8 mouse cellular contexts compared by ENCODE assay signal in the genomic region with DNA sequence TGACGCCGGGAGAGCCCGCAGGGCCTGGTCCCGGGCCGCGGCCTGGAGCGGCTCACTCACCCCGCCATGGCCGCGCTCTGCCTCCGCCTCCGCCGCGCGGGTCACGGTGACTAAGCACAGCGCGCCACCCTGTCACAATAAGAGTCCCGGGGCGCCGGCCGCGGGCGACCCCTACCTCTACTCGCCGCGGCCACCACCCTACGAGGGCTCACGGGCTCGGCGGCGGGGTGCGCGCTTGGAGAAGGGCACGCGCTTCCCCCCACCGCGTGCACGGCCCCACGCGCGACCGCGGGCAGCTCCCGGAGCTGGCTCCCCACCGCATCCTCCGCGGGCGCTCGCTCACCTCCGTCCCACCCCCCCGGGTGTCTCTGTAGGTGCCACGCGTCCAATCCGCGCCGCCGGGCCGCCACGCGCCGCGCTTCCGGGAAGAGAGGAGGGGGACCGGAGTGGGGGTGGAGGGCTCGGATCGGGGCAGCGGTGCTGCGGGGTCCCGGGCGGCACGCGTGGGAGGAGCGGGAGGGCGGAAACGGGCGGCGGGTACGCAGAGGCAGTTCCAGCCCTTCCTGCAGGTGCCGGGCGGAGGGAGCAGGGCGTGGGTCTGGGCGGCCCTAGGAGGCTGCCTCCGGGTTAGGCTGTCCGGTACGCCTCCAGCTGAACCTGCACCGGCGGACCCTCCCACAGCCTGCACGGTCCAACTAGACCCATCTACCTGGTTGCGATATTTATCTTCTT. TPM values are rescaled to one million over a fixed set of nuclear protein-coding genes. Genes with fewer than 3 reads are reported as not detected.
DNase-seq lines count a peak whose midpoint lies in the region; ATAC-seq and TF ChIP-seq lines count a peak whose summit lies in the region.

TSS of gene Keap1 (minus strand) at position 629 of the 732 bp plus-strand sequence.

- H3ac ChIP-seq in myocyte (ENCODE audit: control insufficient read depth, insufficient read length), result peak within 1 kb of the TSS; percentile 40

- no peaks in the 10 kb centered on the region for H3K9me3 ChIP-seq in embryonic facial prominence, embryonic 15.5 days (replicated peaks)
- H3K9me3 ChIP-seq in kidney, embryonic 14.5 days (ENCODE audit: control insufficient read depth, low read length), result peaks cover 3% of the 10 kb centered on the region; the same call in 1 of the 2 replicates

- DNase-seq in 3T3-L1 (ENCODE audit: low read depth, low spot score), result peak; percentile 55
- peak; percentile 50 to 71 for DNase-seq in adrenal gland, postnatal 4 days (ENCODE audit: low spot score in 2 of 2)
- DNase-seq in heart, adult 9 months (ENCODE audit: low spot score in 2 of 2), result peak; percentile 83 to 88
- DNase-seq in liver, adult 2 months (ENCODE audit: extremely low read depth, low read depth, low spot score), result no peak
- DNase-seq in spleen, postnatal 4 days (ENCODE audit: low spot score in 2 of 2), result peak; percentile 86 to 95

- peaks cover 26% of the 10 kb centered on the region for H3K4me1 ChIP-seq in embryonic facial prominence, embryonic 15.5 days
- H3K4me1 ChIP-seq in kidney, embryonic 14.5 days (ENCODE audit: control insufficient read depth, insufficient read depth, low read length), result peaks cover 17% of the 10 kb centered on the region
- peaks cover 18% of the 10 kb centered on the region for H3K4me1 ChIP-seq in liver, adult 2 months (ENCODE audit: control insufficient read depth, insufficient read depth, low read length)

- H3K36me3 ChIP-seq in embryonic facial prominence, embryonic 15.5 days, result peaks cover 25% of the 10 kb centered on the region
- peaks cover 16% of the 10 kb centered on the region for H3K36me3 ChIP-seq in kidney, embryonic 14.5 days (ENCODE audit: control insufficient read depth, insufficient read depth, low read length)
- H3K36me3 ChIP-seq in liver, adult 2 months (ENCODE audit: control insufficient read depth, insufficient read depth, low read length), result peaks cover 2% of the 10 kb centered on the region; the same call in 1 of the 2 replicates
- H3K36me3 ChIP-seq in myocyte (ENCODE audit: control insufficient read depth, insufficient read depth), result no peaks in the 10 kb centered on the region

- TF ChIP-seq CTCF in liver, adult 2 months (IDR thresholded peaks at IDR 0.05; ENCODE audit: low read depth, low read length), result no peak

- peak; percentile 32; the same call in 1 of the 2 replicates for TF ChIP-seq POLR2A in liver, adult 2 months (IDR thresholded peaks at IDR 0.05; ENCODE audit: extremely low read depth, insufficient read depth, low read length)
- peak; percentile 75 for TF ChIP-seq POLR2A in myocyte (IDR thresholded peaks at IDR 0.05; ENCODE audit: insufficient read length, low read depth)

- peak within 1 kb of the TSS; percentile 93 for H3K27ac ChIP-seq in embryonic facial prominence, embryonic 15.5 days (replicated peaks)
- peak within 1 kb of the TSS; percentile 90 for H3K27ac ChIP-seq in kidney, embryonic 14.5 days (ENCODE audit: low read depth, low read length)
- peak within 1 kb of the TSS; percentile 88 for H3K27ac ChIP-seq in liver, adult 2 months (replicated peaks; ENCODE audit: insufficient read depth, low read depth, low read length)

- WGBS in embryonic facial prominence, embryonic 15.5 days, result under 1% methylated on average over 78 of the region's 90 CpGs
- under 1% methylated on average over 62 of the region's 90 CpGs for WGBS in kidney, embryonic 14.5 days
- WGBS in liver, adult 2 months, result under 1% methylated on average over 75 of the region's 90 CpGs

- H3K9ac ChIP-seq in embryonic facial prominence, embryonic 15.5 days, result peak within 1 kb of the TSS; percentile 88
- peak within 1 kb of the TSS; percentile 90 for H3K9ac ChIP-seq in kidney, embryonic 14.5 days (ENCODE audit: low read depth, low read length)
- peak within 1 kb of the TSS; percentile 96 for H3K9ac ChIP-seq in liver, adult 2 months (ENCODE audit: low read depth, low read length)

- peaks cover 15% of the 10 kb centered on the region; the same call in 1 of the 2 replicates for H3K79me2 ChIP-seq in liver, adult 2 months (ENCODE audit: control insufficient read depth, insufficient read depth, low read length)
- H3K79me2 ChIP-seq in myocyte (ENCODE audit: control insufficient read depth, insufficient read depth), result peaks cover 23% of the 10 kb centered on the region

- peak; percentile 88 for ATAC-seq in embryonic facial prominence, embryonic 15.5 days (ENCODE audit: insufficient number of reproducible peaks, low FRiP score, low TSS enrichment, low read depth)
- peak; percentile 89 for ATAC-seq in kidney, embryonic 14.5 days (ENCODE audit: low FRiP score, low TSS enrichment)

- H3K4me2 ChIP-seq in embryonic facial prominence, embryonic 15.5 days (replicated peaks), result peak within 1 kb of the TSS; percentile 77
- H3K4me2 ChIP-seq in kidney, embryonic 14.5 days (replicated peaks; ENCODE audit: low read depth, low read length), result peak within 1 kb of the TSS; percentile 68
- peak within 1 kb of the TSS; percentile 85 for H3K4me2 ChIP-seq in myocyte (ENCODE audit: low read depth)

- H3K4me3 ChIP-seq in embryonic facial prominence, embryonic 15.5 days (replicated peaks), result peak within 1 kb of the TSS; percentile 84
- H3K4me3 ChIP-seq in kidney, embryonic 14.5 days (ENCODE audit: low read length), result peak within 1 kb of the TSS; percentile 76
- peak within 1 kb of the TSS; percentile 85 for H3K4me3 ChIP-seq in liver, adult 2 months (ENCODE audit: insufficient read depth, low read depth, low read length)
- peak within 1 kb of the TSS; percentile 60 for H3K4me3 ChIP-seq in myocyte

- peaks cover 25% of the 10 kb centered on the region for H3K27me3 ChIP-seq in embryonic facial prominence, embryonic 15.5 days
- peaks cover 12% of the 10 kb centered on the region for H3K27me3 ChIP-seq in kidney, embryonic 14.5 days (ENCODE audit: control insufficient read depth, insufficient read depth, low read length)
- peaks cover 2% of the 10 kb centered on the region for H3K27me3 ChIP-seq in liver, adult 2 months (ENCODE audit: control insufficient read depth, insufficient read depth, low read length)
- peaks cover 6% of the 10 kb centered on the region for H3K27me3 ChIP-seq in myocyte (ENCODE audit: control insufficient read depth, insufficient read depth, insufficient read length)

TF ChIP-seq in myocyte, 11 proteins besides CTCF, POLR2A, EP300 and RAD21:
- TF ChIP-seq POLR2AphosphoS2 (IDR thresholded peaks at IDR 0.05; ENCODE audit: insufficient read length, low read depth) (peak; percentile 64), MYOG (IDR thresholded peaks at IDR 0.05; ENCODE audit: control insufficient read depth in 1 of 3, insufficient read depth in 1 of 3, insufficient read length in 2 of 3, low read depth in 2 of 3) (no peak), MYOD1 (IDR thresholded peaks at IDR 0.05; ENCODE audit: control insufficient read depth in 1 of 3, insufficient read length in 2 of 3, low read depth in 2 of 3) (peak in 1 of 3 experiments; percentile 31)

RNA-seq across cellular contexts. Expression of gene Keap1, which starts in this region (rescaled TPM):
- total RNA-seq in adrenal gland, postnatal 4 days (2021), result 10 to 100 TPM; 46.6 to 50.8 TPM
- 73.2 and 76.4 TPM in 2 replicates for polyA plus RNA-seq in embryonic facial prominence, embryonic 15.5 days (2015; fragmentation: Nextera tagmentation; extraction: Ambion mirVana)
- 26.8 and 34.2 TPM in 2 replicates for polyA plus RNA-seq in kidney, embryonic 14.5 days (2014; fragmentation: Nextera tagmentation; extraction: Ambion mirVana)
- total RNA-seq in liver, adult 2 months (2014; rRNA removed), result 29.5 and 37.3 TPM in 2 replicates
- 69.1 and 76.4 TPM in 2 replicates for polyA plus RNA-seq in liver, adult 2 months (2012; rRNA removed)
- 34.1 TPM for polyA plus RNA-seq in myocyte (2012; fragmentation: generic; extraction: Trizol)
